Mouse (Mus musculus): ENCODE results near the gene Zswim7. TPM values are rescaled to one million over a fixed set of nuclear protein-coding genes. Genes with fewer than 3 reads are reported as not detected.

The Zswim7 gene
- total and polyA plus RNA-seq, 2 experiments from 2014 or later: 7.3 to 19.6 TPM

DNA sequence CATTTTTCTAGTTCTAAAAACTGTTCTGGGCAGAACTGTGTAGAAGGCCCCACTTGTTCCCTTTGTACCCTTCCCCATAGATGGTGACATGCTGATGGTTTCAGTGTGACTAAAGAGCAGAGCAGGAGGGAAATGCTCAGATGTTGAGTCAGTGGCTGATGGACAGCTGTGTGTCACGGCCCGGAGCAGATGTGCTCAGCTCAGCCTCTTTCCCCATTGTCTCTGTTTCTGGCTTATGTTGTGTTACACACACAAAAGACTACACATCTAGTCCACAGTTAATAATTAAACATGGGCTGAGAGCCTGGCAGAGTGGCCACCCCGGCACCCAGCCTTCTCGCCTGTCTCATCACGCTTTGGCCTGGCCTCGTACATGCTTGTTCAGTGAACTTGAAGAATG, 63.4 kb downstream of the Zswim7 start:
- no peak for ATAC-seq
- no peak for DNase-seq
- no peak for TF ChIP-seq CTCF (IDR thresholded peaks at IDR 0.05; ENCODE audit: low read depth)
- no peak overlapping the region for H3K4me2 ChIP-seq (ENCODE audit: low read depth)
- no peaks in the 10 kb centered on the region for H3K9me3 ChIP-seq (ENCODE audit: low read length)
- 50% methylated on average over 6 of the region's 6 CpGs for WGBS
- H3K4me3 ChIP-seq (ENCODE audit: low read depth, low read length): no peak overlapping the region
- H3K27ac ChIP-seq (ENCODE audit: low read depth, low read length): no peak overlapping the region
- no peak overlapping the region for H3K9ac ChIP-seq
- no peaks in the 10 kb centered on the region for H3K27me3 ChIP-seq (ENCODE audit: insufficient read depth, low read length)
- H3K36me3 ChIP-seq (ENCODE audit: insufficient read depth): no peaks in the 10 kb centered on the region
- no peaks in the 10 kb centered on the region for H3K4me1 ChIP-seq (ENCODE audit: insufficient read depth)

Other genes starting within 250 kb of the Zswim7 start
- gene Adora2b, start 32.4 kb downstream of the Zswim7 start, total RNA-seq (2014; rRNA removed): 1.7 and 2.6 TPM in 2 replicates
- gene Adora2b, start 32.4 kb downstream of the Zswim7 start, polyA plus RNA-seq (2015; fragmentation: Nextera tagmentation; extraction: Ambion mirVana): 3.4 and 4.0 TPM in 2 replicates
- gene Ttc19, start 98 bp upstream of the Zswim7 start, total RNA-seq (2014; rRNA removed): 52.1 and 64.8 TPM in 2 replicates
- gene Ttc19, start 98 bp upstream of the Zswim7 start, polyA plus RNA-seq (2015; fragmentation: Nextera tagmentation; extraction: Ambion mirVana): 24.1 and 34.4 TPM in 2 replicates
- gene Pigl, start 177.1 kb upstream of the Zswim7 start, total RNA-seq (2014; rRNA removed): 4.6 and 4.8 TPM in 2 replicates
- gene Pigl, start 177.1 kb upstream of the Zswim7 start, polyA plus RNA-seq (2015; fragmentation: Nextera tagmentation; extraction: Ambion mirVana): 4.6 and 5.9 TPM in 2 replicates
- gene Ncor1, start 177.2 kb upstream of the Zswim7 start, total RNA-seq (2014; rRNA removed): 117 and 122 TPM in 2 replicates
- 108 and 153 TPM in 2 replicates for gene Ncor1, start 177.2 kb upstream of the Zswim7 start, polyA plus RNA-seq (2015; fragmentation: Nextera tagmentation; extraction: Ambion mirVana)